In the genomic region with DNA sequence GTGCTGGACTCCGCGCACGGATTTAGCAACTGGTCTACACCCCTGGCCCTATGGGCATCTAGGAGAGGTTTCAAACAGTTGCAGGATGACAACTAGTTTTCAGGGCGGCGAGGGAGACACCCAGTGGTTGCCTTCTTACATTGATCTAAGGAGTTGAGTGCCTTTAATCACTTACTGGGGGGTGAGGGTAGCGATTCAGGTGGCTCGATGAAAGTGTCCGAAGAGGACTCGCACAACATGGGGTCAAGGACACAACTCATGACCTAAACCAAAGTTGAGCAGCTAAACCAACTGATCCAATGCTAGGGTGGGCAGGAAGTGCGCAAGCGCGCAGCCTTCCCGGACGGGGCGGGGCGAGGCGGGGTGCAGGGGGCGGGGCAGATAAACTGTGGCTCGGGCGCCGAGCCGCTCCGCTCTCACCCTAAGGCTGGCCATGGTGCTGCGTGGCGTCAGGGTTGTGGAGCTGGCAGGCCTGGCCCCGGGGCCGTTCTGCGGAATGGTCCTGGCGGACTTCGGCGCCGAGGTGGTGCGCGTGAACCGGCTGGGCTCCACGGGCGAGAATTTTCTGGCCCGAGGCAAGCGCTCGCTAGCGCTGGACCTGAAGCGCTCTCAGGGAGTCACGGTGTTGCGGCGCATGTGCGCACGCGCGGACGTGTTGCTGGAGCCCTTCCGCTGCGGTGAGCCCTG, we compare ENCODE assay signal across 8 mouse cellular contexts. TPM values are rescaled to one million over a fixed set of nuclear protein-coding genes. Genes with fewer than 3 reads are reported as not detected.
DNase-seq lines count a peak whose midpoint lies in the region; ATAC-seq and TF ChIP-seq lines count a peak whose summit lies in the region.

Gene Amacr, plus strand, starts transcription at position 380 of the 687 bp plus-strand sequence.

- H3K9me3 ChIP-seq in hindbrain, embryonic 10.5 days, result no peaks in the 10 kb centered on the region
- no peaks in the 10 kb centered on the region for H3K9me3 ChIP-seq in lung, postnatal 0 days (ENCODE audit: low read length)

- H3K4me3 ChIP-seq in hindbrain, embryonic 10.5 days, result peak within 1 kb of the TSS; percentile 74
- peak within 1 kb of the TSS; percentile 77 for H3K4me3 ChIP-seq in lung, postnatal 0 days (ENCODE audit: low read depth, low read length)

- no peaks in the 10 kb centered on the region for H3K36me3 ChIP-seq in hindbrain, embryonic 10.5 days
- H3K36me3 ChIP-seq in lung, postnatal 0 days (ENCODE audit: insufficient read depth, low read length), result no peaks in the 10 kb centered on the region

- peak within 1 kb of the TSS; percentile 55 for H3K4me2 ChIP-seq in lung, postnatal 0 days (replicated peaks; ENCODE audit: low read depth, low read length)

- peaks cover 14% of the 10 kb centered on the region for H3K4me1 ChIP-seq in hindbrain, embryonic 10.5 days (replicated peaks)
- no peaks in the 10 kb centered on the region; the same call in 1 of the 2 replicates for H3K4me1 ChIP-seq in lung, postnatal 0 days (ENCODE audit: insufficient read depth, low read depth, low read length)

- no peak for TF ChIP-seq EP300 in lung, postnatal 0 days (IDR thresholded peaks at IDR 0.05)

- DNase-seq in MN1 (ENCODE audit: low spot score), result peak; percentile 96
- peak; percentile 93 for DNase-seq in cerebellum, adult 9-10 months
- DNase-seq in hindbrain, embryonic 10.5 days (ENCODE audit: low spot score), result peak; percentile 94
- peak; percentile 90 for DNase-seq in layer of hippocampus, adult 9-11 months
- peak; percentile 93 for DNase-seq in lung, postnatal 0 days (ENCODE audit: low spot score)
- peak; percentile 78 for DNase-seq in ovary, postnatal 14 days (ENCODE audit: low spot score)
- DNase-seq in thymus, postnatal 14 days, result peak; percentile 89

- TF ChIP-seq CTCF in lung, postnatal 0 days (IDR thresholded peaks at IDR 0.05), result peak; percentile 59

- H3K27me3 ChIP-seq in hindbrain, embryonic 10.5 days (ENCODE audit: insufficient read depth, poor library complexity, severe bottlenecking), result no peaks in the 10 kb centered on the region
- no peaks in the 10 kb centered on the region for H3K27me3 ChIP-seq in lung, postnatal 0 days (replicated peaks; ENCODE audit: insufficient read depth, low read length)

- under 1% methylated on average over 52 of the region's 52 CpGs for WGBS in hindbrain, embryonic 10.5 days
- WGBS in lung, postnatal 0 days, result 1% methylated on average over 39 of the region's 52 CpGs

- ATAC-seq in frontal cortex, adult (ENCODE audit: low TSS enrichment), result peak; percentile 97
- peak; percentile 100 for ATAC-seq in lung, postnatal 0 days

- peak within 1 kb of the TSS; percentile 94 for H3K27ac ChIP-seq in hindbrain, embryonic 10.5 days
- H3K27ac ChIP-seq in lung, postnatal 0 days (ENCODE audit: low read length), result peak within 1 kb of the TSS; percentile 85

- peak within 1 kb of the TSS; percentile 62; the same call in 1 of the 2 replicates for H3K9ac ChIP-seq in lung, postnatal 0 days (replicated peaks; ENCODE audit: low read depth)

RNA-seq across cellular contexts. Expression of gene Amacr, which starts in this region (rescaled TPM):
- 12.1 and 12.8 TPM in 2 replicates for polyA plus RNA-seq in hindbrain, embryonic 10.5 days (2016; fragmentation: Nextera tagmentation; extraction: Ambion mirVana)
- 11.0 TPM in 2 replicates for polyA plus RNA-seq in lung, postnatal 0 days (2015; fragmentation: Nextera tagmentation; extraction: Ambion mirVana)

Comparison
In these comparisons a context has a peak if more than half of its experiments do, and no peak if none do; other contexts are left out.
1. Peak in every context shown above with its lines: DNase-seq, ATAC-seq, H3K4me3 ChIP-seq and H3K27ac ChIP-seq.